Mouse (Mus musculus) neutrophil, adult 5-6 weeks (primary cell): ENCODE results near the gene Rtp3. TPM values are rescaled to one million over a fixed set of nuclear protein-coding genes. Genes with fewer than 3 reads are reported as not detected.

Experiments used
- ATAC-seq: fragments of 151-379, 151-347 bp; 2 replicates; pipeline ENCODE4 v1.8.0; 2017; ENCODE audit warnings: mild to moderate bottlenecking, moderate TSS enrichment; ENCODE audit not compliant: insufficient number of reproducible peaks, poor library complexity, low FRiP score, severe bottlenecking; ENCODE audit errors: extremely low read depth
- total RNA-seq: library from RNA; stranded (forward); fragments of 200-1000 nt; gene quantifications from 2 replicates; pipeline ENCODE4 v1.2.3, GENCODE M21; 2017

Rtp3 gene
- not detected in 2 replicates for total RNA-seq

DNA sequence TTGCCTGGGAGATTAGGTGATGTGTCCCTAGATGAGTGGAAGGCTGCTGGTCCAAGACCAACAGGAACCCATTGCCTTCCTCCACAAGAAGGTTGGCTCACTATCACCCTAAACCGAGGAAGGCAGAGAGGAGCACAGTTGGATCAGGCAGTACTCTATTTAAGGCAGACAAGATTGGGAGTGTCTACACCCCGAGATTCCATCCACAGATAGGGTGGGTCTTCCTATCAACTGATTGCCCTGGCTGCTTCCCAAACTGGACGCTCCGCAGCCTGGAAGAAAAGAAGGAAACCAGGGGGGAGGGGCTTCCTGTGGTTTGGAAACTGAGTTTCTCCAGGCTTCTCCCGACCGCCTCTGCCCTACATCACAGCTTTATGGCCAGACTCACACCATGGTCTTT, at the start of gene Rtp3:
TSS of gene Rtp3 (minus strand) at position 380 of the 400 bp plus-strand sequence.
- ATAC-seq, result no peak

DNA sequence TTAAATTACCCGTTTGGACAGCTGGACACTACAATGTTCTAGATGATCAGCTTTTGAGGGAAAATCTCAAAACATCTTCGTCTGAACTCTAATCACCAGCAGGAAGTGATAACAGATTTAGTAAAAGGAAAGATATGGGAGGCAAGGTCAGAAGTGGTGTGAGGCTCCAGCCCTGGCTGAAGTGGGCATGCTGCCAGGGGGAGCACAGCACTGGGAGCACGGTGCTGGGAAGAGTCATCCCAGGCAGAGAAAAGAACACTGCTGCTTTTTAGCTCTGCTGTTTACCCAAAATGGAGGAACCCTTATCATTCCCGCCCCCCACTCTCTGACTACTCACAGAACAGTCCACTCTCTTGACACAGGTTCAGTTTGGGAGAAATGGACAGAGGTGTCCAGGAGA, 49.6 kb upstream of the Rtp3 start:
- no peak for ATAC-seq

DNA sequence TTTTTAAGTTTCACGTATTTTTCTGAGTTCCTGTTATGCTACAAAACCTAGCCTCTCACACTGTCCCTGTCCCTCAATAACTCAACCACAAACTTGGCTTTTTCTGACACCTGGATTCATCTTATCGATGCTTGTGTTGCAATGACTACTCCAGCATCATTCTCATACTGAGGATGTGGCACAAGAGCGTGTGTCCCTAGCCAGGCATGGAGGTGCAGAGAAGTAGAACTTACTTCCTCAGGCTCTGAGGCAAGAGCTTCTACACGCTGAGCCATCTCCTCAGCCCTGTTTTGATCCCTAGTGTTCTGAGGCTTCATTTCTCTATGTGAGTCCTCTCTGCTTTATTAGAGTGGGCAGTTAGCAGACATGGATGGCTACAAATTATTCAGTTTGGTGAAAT, 43.3 kb upstream of the Rtp3 start:
- ATAC-seq, result no peak

DNA sequence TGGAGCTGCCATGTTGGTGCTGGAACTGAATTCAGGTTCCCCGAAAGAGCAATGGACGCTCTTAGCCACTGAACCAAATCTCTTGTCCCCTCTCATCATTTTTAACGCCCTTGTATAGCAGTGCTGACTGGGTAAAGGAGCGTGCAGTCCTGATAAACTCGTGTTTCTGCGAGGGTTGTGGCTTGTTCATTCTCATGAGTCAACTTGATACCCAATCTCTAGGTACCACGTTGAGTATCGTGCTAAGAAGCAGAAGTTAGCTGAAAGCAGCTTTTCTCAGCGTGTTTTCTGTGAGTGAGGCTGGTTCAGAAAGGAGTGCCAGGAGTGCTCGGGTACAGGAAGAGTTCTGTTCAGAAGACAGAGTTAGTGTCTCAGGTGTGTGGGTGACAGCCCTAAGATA, 36.4 kb upstream of the Rtp3 start:
- no peak for ATAC-seq

DNA sequence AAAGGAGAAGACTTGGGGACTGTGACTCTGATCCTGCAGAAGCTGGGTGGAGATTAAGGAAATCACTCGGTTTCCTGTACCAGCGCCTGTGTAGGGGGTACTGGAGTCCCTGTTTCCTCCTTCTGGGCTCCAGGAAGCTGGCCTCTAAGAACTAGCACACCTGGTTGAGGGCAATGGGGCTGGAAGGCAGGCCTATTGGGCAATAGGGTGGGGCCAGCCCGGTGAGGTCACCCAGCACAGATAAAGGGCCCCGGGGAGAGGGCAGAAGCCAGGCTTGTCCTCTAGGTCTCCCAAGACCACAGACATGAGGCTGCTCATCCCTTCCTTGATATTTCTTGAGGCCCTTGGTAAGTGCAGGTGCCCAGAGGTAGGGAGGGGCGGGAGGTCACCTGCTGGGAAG, 28.6 kb upstream of the Rtp3 start, which contains the start of gene Ltf:
TSS of gene Ltf (plus strand) at position 250 of the 400 bp plus-strand sequence.
- no peak for ATAC-seq

DNA sequence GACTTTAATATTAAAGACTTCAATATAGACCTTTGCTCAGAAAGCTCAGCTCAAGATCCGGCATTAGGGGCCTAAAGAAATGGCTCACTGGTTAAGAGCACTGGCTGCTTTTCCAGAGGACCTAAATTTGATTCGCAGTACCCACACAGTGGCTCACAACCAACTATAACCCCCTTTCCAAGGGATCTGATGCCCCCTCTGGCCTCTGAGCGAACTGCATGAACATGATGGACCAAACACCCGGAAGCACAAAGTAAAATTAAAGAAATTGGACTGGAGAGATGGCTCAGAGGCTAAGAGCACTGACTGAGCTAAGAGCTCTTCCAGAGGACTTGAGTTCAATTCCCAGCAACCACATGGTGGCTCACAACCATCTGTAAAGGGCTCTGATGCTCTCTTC, 25.3 kb upstream of the Rtp3 start:
- ATAC-seq, result no peak

DNA sequence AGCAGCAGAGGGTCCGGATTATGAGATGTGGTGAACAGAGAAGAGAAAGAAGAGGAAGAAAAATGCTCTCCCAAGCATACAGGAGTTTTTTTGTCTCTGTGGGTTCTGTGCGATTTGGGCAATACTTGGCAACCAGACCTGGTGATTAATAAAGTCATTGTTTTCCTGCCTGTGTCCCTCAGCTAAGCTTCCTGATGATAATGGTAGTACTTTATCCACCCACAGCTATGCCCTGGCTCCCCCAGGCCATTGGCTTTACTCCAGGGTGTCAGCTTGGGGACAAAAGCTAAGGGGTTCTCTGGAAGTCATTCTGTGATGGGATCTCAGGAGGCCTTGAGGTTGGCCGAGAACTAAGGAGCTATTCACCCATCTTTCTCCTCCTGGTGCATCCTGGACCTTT, 21.7 kb upstream of the Rtp3 start:
- ATAC-seq, result no peak

DNA sequence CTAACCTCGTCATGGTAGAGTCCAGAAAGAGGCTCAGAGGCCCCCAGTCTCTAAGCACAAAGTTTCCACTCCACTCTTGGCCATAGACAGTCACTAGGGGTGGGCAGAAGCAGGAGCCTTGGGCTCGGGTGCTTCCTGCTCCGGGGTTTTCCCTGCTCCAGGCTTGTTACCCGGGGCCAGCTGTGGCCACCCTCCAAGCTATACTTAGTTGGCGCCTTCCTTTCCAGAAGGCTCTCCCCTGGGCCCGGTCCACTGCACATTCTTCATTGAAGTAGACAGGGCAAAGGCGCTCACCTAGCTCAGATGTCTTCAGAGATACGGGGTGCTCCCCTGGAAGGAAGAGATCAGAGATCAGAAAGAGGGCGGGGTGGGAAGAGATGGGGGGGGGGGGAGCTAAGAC, 21.2 kb upstream of the Rtp3 start:
- no peak for ATAC-seq

DNA sequence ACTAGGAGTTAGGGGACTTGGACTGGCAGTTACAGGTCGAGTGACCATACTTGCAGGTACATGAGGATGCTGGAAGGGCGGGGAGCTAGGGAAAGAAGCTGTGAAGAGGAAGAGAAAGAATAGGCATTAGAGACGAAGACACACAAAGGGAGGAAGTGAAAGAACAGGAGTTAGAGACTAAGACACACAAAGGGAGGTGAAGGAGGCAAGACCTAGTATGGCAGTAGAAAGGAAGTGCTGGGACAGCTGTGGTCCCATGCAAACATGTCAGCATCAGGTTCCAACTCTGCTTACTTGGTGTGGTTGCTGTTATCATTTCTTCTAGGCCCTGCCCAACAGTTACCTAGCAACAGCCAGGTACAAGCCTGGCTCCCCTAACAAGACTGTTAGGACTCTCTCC, 19.4 kb upstream of the Rtp3 start:
- ATAC-seq, result no peak

DNA sequence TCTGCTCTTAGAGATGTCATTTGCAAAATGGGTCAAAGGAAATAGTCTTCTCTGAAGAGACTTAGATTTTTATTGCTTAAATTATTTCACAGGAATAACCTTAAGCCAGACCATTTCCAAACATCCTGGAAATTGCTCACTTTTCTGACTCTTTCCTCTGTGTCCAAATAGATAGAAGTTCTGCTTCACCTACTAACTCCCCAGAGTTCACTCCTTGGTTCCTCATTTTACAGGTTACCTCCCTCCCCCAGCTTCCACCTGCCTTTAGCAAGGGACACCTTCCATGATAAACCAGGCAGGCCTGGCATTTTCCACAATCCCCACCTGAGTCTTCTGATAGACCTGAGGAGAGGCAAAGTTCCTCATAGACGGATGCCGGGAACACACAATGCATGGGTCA, 16.2 kb upstream of the Rtp3 start:
- no peak for ATAC-seq

DNA sequence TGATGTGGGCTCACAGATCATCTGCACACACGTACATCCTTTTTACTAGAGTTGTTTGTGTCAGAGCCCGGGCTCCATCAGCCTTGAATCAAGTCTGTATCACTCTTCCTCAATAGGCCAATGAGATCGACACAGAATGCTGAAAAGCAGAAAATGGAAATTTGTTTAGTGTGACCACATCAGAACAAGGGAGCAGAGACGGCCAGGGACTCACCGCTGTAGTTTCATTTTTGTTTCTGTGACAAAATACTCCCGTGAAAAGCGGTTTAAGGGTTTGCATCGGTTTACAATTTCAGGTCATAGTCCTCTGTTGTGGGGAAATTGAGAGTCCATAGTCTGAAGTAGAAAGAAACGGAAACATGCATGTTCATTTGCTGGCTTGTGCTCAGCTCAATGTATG, 12.9 kb upstream of the Rtp3 start:
- ATAC-seq, result no peak

DNA sequence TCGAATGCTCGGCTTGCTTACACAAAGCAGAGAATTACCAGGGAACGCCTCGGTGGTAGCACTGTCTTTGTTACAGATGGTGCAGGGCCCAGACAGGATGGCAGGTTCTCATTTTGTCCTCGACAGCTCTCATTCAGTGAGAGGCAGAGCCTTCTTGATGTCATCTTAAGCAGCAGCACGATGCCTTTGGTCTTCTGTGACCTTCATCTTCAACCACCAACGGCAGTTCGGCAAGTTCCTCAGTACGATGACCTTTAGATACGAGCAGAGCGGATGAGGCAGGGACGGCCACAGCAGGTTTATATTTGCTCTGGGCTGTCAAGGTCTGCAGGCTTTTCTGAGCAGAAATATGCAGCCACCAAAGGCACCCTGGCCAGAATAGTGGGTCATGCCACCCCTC, 11.2 kb upstream of the Rtp3 start:
- no peak for ATAC-seq

DNA sequence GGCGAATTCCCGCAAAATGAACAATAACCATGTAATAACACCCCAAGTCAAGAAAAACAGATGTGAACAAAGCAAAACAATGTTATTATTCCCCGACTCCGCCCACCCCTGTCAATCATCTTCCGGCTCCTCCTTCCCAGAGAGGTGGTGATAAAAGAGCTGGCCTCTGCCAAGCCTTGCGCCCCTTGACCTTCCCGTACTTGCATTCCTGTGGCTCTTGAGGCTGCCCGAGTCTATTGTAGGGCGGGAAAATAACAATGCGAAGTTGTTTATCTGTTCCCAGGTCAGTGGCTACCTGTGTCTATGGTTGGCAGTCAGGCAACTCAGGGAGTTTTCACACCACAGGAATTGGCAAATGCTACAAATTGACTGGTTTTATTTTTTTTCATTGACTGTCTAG, 9.5 kb upstream of the Rtp3 start:
- ATAC-seq, result no peak

DNA sequence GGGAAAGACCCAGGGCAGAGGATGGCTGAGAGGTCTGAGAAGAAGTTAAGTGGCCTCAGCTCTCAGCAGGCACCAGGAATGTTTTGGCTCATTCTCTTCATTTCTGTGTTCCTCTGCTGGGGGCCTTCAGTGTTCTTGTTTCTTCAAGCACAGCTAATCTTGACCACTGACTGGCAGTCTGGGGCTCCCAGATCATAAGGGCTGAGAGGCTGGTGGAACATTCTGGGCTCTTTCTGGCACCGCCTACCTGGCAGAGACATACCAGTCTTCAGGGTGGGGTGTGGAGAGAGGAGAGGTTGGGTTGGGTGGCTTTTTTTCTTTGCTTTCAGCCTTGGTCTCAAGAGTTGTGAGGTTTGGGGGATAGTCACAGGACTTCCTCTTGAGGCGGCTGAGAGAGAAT, 8.7 kb upstream of the Rtp3 start:
- no peak for ATAC-seq

DNA sequence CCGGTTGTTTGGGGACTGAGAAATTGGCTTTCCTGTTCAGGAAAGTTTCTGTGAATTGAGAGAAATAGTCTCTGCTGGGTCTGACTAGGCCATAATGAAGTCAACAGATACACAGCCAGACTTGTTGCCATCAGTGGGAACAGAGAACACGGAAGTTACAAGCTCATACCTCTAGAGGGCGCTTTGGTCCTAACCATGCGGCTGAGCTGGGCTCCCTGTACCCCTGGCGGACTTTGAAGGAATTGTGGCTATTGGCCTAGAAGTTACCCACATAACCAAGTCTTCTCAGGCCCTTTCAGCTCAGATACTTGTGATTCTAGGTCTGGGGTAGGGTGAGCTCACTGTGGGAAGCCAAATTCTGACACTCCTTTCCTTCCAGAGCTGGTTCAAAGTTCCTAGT, 6.9 kb upstream of the Rtp3 start:
- ATAC-seq, result peak; percentile 87

DNA sequence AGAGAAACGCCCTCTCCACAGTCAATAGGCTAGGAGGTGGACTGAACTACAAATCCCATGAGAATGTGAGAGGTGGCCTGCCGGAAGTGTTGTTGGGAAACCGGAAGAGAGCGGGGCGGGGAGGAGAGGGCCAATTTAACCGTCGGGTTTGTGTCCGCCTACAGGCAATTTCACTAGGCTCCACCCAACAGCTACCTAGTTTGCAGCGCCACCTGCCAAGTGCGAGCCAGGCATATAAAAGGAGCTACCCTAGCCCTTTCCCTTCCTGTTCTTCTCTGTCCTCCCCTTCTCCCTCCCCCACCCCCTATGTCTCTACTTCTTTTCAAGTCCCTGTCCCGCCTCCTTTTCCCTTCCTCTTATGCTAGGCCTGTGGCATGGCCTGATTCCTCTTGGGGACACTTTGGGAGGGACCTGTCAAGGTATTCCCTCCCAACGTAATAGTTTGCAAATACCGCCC, 4.4 kb upstream of the Rtp3 start:
- peak; percentile 83 for ATAC-seq

DNA sequence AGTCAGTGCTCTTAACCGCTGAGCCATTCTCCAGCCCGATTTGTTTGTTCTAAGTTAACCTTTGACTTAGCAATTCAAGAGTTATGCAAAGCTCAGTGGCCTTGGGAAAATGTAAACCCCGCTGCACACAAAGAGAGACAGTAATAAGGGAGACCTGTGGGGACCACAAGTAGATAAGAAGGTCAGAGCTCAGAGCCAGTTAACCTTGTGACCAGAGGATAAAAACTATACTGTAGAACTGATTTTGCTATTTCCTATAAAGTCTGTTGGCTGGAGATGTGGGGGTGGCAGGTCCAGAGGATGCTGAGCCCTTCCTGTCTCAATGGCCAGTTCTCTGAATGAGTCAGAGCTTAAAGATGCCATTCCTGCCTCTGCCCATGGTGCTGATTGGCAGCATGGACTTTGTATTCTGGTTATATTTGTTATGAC, 2.9 kb upstream of the Rtp3 start:
- no peak for ATAC-seq

DNA sequence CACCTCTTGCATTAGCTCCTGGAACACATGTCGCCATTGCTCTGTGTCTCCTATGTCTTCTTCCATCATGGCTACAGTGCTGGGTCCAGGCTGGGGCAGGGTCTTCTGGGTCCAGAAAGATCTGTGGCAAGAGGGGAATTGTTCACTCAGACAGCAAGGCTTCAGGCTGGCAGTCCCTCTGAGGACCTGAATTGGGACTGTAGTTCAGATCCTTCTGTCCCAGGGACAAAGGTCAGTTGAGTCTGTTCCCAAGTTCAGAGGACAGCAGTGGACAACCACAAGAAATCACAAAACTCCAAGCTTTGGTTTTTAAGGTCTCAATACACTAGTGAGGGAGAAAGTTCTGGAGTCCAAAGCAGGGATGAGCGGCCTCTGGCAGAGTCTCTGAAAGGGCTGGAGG, 840 bp downstream of the Rtp3 start:
- no peak for ATAC-seq

DNA sequence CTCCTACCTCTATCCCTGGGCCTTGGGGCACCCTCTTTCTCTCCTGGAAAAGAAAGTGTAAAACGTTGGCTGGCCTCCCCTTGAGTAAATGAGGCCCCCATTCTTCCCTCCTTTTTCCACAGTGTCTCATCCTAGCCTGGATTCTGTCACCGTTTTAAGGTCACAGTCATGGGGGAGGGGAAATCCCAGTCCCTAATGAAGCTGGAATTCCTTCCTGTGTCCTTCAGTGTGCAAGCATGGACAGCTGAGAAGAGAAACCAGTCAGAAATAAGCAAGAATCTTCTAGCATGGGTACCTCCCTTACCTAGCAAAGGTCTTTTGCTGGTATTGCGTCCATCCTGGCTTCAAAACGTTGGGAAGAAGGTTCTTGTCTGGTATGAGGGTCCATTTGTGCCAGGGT, 1.2 kb downstream of the Rtp3 start:
- ATAC-seq, result no peak

DNA sequence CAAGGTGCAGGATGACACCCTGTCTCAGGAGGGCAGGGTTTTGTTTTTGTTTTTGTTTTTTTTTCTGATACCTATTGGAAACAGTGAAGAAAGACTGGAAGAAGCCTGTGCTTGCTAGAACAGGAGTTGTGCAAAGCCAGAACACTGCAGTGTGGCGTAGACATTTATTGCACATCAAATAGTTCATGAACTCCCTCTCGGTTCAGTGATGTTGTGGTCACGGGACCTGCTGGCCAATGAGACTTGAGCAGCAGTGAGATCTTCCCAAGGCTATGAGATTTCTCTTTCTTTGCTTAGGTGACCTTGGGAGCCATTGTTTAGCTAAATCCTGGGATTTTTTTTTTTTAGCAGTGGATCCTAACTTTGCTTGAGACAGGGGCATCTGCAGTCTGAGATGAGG, 2.3 kb downstream of the Rtp3 start:
- no peak for ATAC-seq

DNA sequence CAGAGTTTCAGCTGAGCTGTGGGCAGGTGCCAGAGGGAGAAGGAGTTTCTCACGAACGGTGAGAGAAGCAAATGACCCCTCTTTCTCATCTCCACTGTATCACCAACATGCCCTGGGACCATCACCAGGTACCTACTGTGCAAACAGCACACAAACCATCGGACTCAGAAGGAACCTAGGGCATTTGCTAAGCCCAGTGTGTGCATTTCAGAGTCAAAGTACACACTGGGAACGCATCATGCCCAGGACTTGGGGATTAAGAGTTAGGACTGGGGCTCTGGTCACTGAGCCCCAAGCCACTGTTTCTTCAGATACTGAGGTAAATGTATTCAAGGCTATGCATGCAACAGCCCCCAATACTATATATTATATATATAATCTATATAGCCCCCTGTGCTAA, 3.1 kb downstream of the Rtp3 start:
- no peak for ATAC-seq

DNA sequence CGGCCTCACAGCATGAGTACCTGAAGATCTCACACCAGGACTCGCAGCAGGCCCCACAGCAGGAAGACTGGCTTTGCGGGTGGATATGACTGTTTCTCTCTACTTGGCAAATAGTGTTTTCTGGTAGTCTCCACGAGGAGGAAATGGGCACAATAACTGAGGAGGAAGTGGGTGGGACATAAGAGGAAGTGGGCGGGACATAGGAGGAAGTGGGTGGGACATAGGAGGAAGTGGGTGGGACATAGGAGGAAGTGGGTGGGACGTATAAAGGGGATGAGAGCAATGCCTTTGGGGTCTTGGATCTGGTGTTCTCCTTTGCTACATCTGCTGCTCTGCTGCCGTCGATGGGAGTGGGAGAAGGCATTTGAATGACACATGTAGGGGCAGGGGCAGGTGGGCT, 4.4 kb downstream of the Rtp3 start:
- no peak for ATAC-seq
